Mouse (Mus musculus): ENCODE measurements around the gene Ppp6r2. TPM values are rescaled to one million over a fixed set of nuclear protein-coding genes. Genes with fewer than 3 reads are reported as not detected.
A peak's percentile ranks its signal among the peaks of the same experiment; 100 is the strongest.

Ppp6r2 gene
- total and polyA plus RNA-seq, 3 experiments = 8.7 to 14.7 (median 10.3) TPM

GRCm38 (mm10) chr15:89181561-89182270 is 29.6 kb upstream of the Ppp6r2 start:
- dilution Hi-C loops (cut with MboI; ENCODE audit: extremely low pct_ligation_motif_present, extremely low pct_unique_long_range_greater_than_20kb, low sequenced_read_pairs) (no loop called here), in situ Hi-C loops (cut with MboI; ENCODE audit: low pct_ligation_motif_present, low pct_unique_long_range_greater_than_20kb, low sequenced_read_pairs) (no loop called here)
- peaks cover 22 to 40% of the 10 kb centered on the region in 2 experiments for H3K4me1 ChIP-seq (ENCODE audit: control insufficient read depth in 1 of 2, insufficient read depth in 2 of 2)
- no peaks in the 10 kb centered on the region for H3K27me3 ChIP-seq (replicated peaks)
- H3K9ac ChIP-seq (ENCODE audit: insufficient read depth, low read depth) = no peak overlapping the region
- H3K36me3 ChIP-seq (replicated peaks in 1 of 2; ENCODE audit: control insufficient read depth in 1 of 2, insufficient read depth in 1 of 2, low read length in 1 of 2) = peaks cover 12 to 52% of the 10 kb centered on the region in 2 experiments
- DNase-seq (ENCODE audit: extremely low read depth) = no peak
- H3K27ac ChIP-seq (ENCODE audit: insufficient read depth, low read depth) = no peak overlapping the region
- H3K4me3 ChIP-seq (replicated peaks in 1 of 3; ENCODE audit: low read depth in 2 of 3, low read length in 2 of 3, poor library complexity in 1 of 3) = no peak overlapping the region
- no peak overlapping the region for H3K4me2 ChIP-seq (ENCODE audit: insufficient read depth, low read depth, poor library complexity, severe bottlenecking)
- H3K79me2 ChIP-seq (replicated peaks; ENCODE audit: control insufficient read depth, extremely low read depth, insufficient read depth, poor library complexity, severe bottlenecking) = 0 out of 2 replicates have a peak, but pooled peaks cover 3% of the 10 kb centered on the region
- TF ChIP-seq MAFK (IDR thresholded peaks at IDR 0.05; ENCODE audit: insufficient replicate concordance, low read length) (no peak), MEF2A (IDR thresholded peaks at IDR 0.05; ENCODE audit: borderline replicate concordance, low read depth, low read length) (no peak), GABPA (IDR thresholded peaks at IDR 0.05; ENCODE audit: insufficient replicate concordance, low read depth, low read length) (no peak), USF1 (IDR thresholded peaks at IDR 0.05; ENCODE audit: low read depth, low read length) (no peak), RAD21 (IDR thresholded peaks at IDR 0.05; ENCODE audit: low read depth, low read length) (no peak), CTCF (conservative IDR thresholded peaks at IDR 0.05 in 1 of 2, IDR thresholded peaks at IDR 0.05 in 1 of 2; ENCODE audit: low read depth in 2 of 2, low read length in 2 of 2) (peak in 1 of 2 experiments; percentile 11; a peak in 1 of 4 replicates)
- peaks cover 8% of the 10 kb centered on the region for H3K9me3 ChIP-seq (replicated peaks; ENCODE audit: low read length)

GRCm38 (mm10) chr15:89182328-89182741 is 29.0 kb upstream of the Ppp6r2 start:
- in situ Hi-C loops (cut with MboI; ENCODE audit: low pct_ligation_motif_present, low pct_unique_long_range_greater_than_20kb, low sequenced_read_pairs) = no loop called here
- Histone ChIP-seq H3K4me2 (ENCODE audit: insufficient read depth, low read depth, poor library complexity, severe bottlenecking) (no peak overlapping the region), H3K4me1 (ENCODE audit: control insufficient read depth in 1 of 2, insufficient read depth in 2 of 2) (peaks cover 16 to 34% of the 10 kb centered on the region in 2 experiments), H3K79me2 (replicated peaks; ENCODE audit: control insufficient read depth, extremely low read depth, insufficient read depth, poor library complexity, severe bottlenecking) (0 out of 2 replicates have a peak, but pooled peaks cover 3% of the 10 kb centered on the region), H3K9me3 (replicated peaks; ENCODE audit: low read length) (peaks cover 8% of the 10 kb centered on the region), H3K27me3 (replicated peaks) (no peaks in the 10 kb centered on the region), H3K36me3 (replicated peaks in 1 of 2; ENCODE audit: control insufficient read depth in 1 of 2, insufficient read depth in 1 of 2, low read length in 1 of 2) (peaks cover 18 to 58% of the 10 kb centered on the region in 2 experiments), H3K4me3 (replicated peaks in 1 of 3; ENCODE audit: low read depth in 2 of 3, low read length in 2 of 3, poor library complexity in 1 of 3) (no peak overlapping the region), H3K27ac (ENCODE audit: insufficient read depth, low read depth) (no peak overlapping the region), H3K9ac (ENCODE audit: insufficient read depth, low read depth) (no peak overlapping the region)
- dilution Hi-C loops (cut with MboI; ENCODE audit: extremely low pct_ligation_motif_present, extremely low pct_unique_long_range_greater_than_20kb, low sequenced_read_pairs) = no loop called here
- no peak for DNase-seq (ENCODE audit: extremely low read depth)
- TF ChIP-seq JUND (conservative IDR thresholded peaks at IDR 0.05; ENCODE audit: low read depth, low read length) (no peak), MAX (IDR thresholded peaks at IDR 0.05; ENCODE audit: low read length) (no peak), SMC3 (IDR thresholded peaks at IDR 0.05; ENCODE audit: low read depth, low read length) (no peak), USF2 (conservative IDR thresholded peaks at IDR 0.05; ENCODE audit: low read depth, low read length) (no peak), CHD2 (IDR thresholded peaks at IDR 0.05; ENCODE audit: low read length) (no peak), IRF4 (IDR thresholded peaks at IDR 0.05; ENCODE audit: low read depth, low read length) (no peak), KAT2A (IDR thresholded peaks at IDR 0.05; ENCODE audit: insufficient replicate concordance, low read length) (no peak), POLR2AphosphoS2 (IDR thresholded peaks at IDR 0.05; ENCODE audit: low read depth, low read length) (no peak), MAFK (IDR thresholded peaks at IDR 0.05; ENCODE audit: insufficient replicate concordance, low read length) (no peak), MAZ (IDR thresholded peaks at IDR 0.05; ENCODE audit: low read depth, low read length) (no peak), ZNF384 (IDR thresholded peaks at IDR 0.05; ENCODE audit: low read depth, low read length) (no peak), RAD21 (IDR thresholded peaks at IDR 0.05; ENCODE audit: low read depth, low read length) (no peak), ZMIZ1 (IDR thresholded peaks at IDR 0.05; ENCODE audit: low read depth, low read length) (no peak), ZC3H11A (IDR thresholded peaks at IDR 0.05; ENCODE audit: low read depth, low read length) (no peak), CTCF (conservative IDR thresholded peaks at IDR 0.05 in 1 of 2, IDR thresholded peaks at IDR 0.05 in 1 of 2; ENCODE audit: low read depth in 2 of 2, low read length in 2 of 2) (no peak), NELFE (IDR thresholded peaks at IDR 0.05; ENCODE audit: low read depth, low read length) (no peak), MYC (IDR thresholded peaks at IDR 0.05; ENCODE audit: low read depth, low read length) (no peak)
